Mouse (Mus musculus) neural tube, embryonic 15.5 days (tissue): Measurements from ENCODE around the gene Gabpb1. TPM values are rescaled to one million over a fixed set of nuclear protein-coding genes. Genes with fewer than 3 reads are reported as not detected.
"Not testable (repeated sequence)": the region's sequence is repeated elsewhere in the genome, so short reads cannot be mapped to it uniquely, and the experiment has no call there.

ENCODE experiments used
- ATAC-seq: fragments of 200-750 bp; cut with Nextera tagmentation; 2 replicates; pipeline ENCODE4 v1.8.0; 2017; ENCODE audit warnings: mild to moderate bottlenecking, moderate TSS enrichment, moderate library complexity; ENCODE audit not compliant: low FRiP score
- H3K27ac ChIP-seq: fragments of 300-500 bp; sonication (generic); replicated peaks from 2 replicates; pipeline ENCODE4 v1.5.1; 2015; ENCODE audit warnings: mild to moderate bottlenecking, inconsistent platforms
- H3K27me3 ChIP-seq: fragments of 300-500 bp; sonication (generic); replicated peaks from 2 replicates; pipeline ENCODE4 v1.6.1; 2015; ENCODE audit warnings: inconsistent platforms
- H3K36me3 ChIP-seq: fragments of 300-500 bp; sonication (generic); 2 replicates; pipeline ENCODE4 v1.6.1; 2015; ENCODE audit warnings: inconsistent platforms
- H3K4me1 ChIP-seq: fragments of 300-500 bp; sonication (generic); 2 replicates; pipeline ENCODE4 v1.6.1; 2015; ENCODE audit warnings: inconsistent platforms
- H3K4me2 ChIP-seq: fragments of 300-500 bp; sonication (generic); 2 replicates; pipeline ENCODE4 v1.6.1; 2015; ENCODE audit warnings: inconsistent platforms, mild to moderate bottlenecking, moderate library complexity
- H3K4me3 ChIP-seq: fragments of 300-500 bp; sonication (generic); replicated peaks from 2 replicates; pipeline ENCODE4 v1.5.1; 2015; ENCODE audit warnings: mild to moderate bottlenecking, inconsistent platforms
- H3K9ac ChIP-seq: fragments of 300-500 bp; sonication (generic); replicated peaks from 2 replicates; pipeline ENCODE4 v1.6.1; 2015; ENCODE audit warnings: mild to moderate bottlenecking, inconsistent platforms
- H3K9me3 ChIP-seq: fragments of 300-500 bp; sonication (generic); replicated peaks from 2 replicates; pipeline ENCODE4 v1.6.1; 2016; ENCODE audit warnings: inconsistent platforms
- WGBS: fragments of 180-500 bp; shearing (Covaris S2); methylation state at CpG from one replicate; pipeline ENCODE4 v1.1.7; 2015; ENCODE audit warnings: mixed read lengths; 5-methylcytosine and 5-hydroxymethylcytosine counted together
- polyA plus RNA-seq: library from polyadenylated mRNA; unstranded; fragments of >200 nt; fragmentation: Nextera tagmentation; extraction: Ambion mirVana; gene quantifications from 2 replicates; pipeline ENCODE4 v1.2.1, GENCODE M21; 2015

The Gabpb1 gene
- polyA plus RNA-seq, 1 experiment from 2014 or later, result 37.1 TPM

DNA sequence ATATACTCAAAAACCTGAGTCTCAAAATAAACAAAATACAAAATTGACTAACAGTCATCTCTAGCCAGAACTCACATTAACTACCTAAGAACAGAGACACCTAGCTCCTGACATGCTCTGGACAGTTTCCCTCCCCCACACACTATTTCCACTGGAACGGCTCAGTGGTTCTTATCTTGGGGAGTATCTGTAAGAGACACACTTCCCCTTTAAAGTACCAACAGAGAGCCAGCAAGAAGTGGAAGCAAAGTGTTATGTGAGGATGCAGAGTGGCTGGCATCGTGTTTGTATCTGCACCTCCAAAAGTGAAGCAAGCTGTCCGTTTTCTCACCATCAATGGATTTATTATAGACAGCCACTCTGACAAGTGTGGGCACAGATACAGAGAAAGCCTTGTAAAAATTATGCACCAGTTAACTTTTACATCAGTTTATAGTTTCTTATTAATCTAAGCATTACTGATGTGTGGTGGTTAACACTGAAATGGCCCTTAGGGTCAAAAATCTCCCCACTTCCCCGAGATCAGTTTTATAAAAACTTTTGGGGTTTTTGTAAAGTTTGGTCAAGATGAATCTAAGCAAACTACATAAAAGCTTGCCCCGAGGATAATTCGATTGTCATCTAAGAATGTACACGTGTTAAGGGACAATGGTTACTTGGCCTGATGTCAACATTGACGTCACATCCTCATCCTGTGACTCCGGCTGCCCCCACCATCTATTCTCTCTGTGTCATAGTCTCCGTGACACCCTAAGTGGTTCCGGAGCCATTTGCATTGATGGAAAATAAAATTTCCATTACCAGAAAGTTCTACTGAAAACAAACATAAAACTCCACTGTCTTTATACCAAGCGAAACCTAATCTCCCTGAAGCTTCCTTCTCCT is 40.0 kb downstream of the Gabpb1 start:
- no peak overlapping the region for H3K4me2 ChIP-seq
- no peak overlapping the region for H3K4me3 ChIP-seq
- no peaks in the 10 kb centered on the region for H3K9me3 ChIP-seq
- WGBS, result 89% methylated on average over 12 of the region's 12 CpGs
- H3K27ac ChIP-seq, result no peak overlapping the region
- H3K4me1 ChIP-seq, result no peaks in the 10 kb centered on the region
- no peaks in the 10 kb centered on the region for H3K27me3 ChIP-seq
- H3K36me3 ChIP-seq, result peaks cover 25% of the 10 kb centered on the region
- no peak overlapping the region for H3K9ac ChIP-seq
- ATAC-seq, result no peak

DNA sequence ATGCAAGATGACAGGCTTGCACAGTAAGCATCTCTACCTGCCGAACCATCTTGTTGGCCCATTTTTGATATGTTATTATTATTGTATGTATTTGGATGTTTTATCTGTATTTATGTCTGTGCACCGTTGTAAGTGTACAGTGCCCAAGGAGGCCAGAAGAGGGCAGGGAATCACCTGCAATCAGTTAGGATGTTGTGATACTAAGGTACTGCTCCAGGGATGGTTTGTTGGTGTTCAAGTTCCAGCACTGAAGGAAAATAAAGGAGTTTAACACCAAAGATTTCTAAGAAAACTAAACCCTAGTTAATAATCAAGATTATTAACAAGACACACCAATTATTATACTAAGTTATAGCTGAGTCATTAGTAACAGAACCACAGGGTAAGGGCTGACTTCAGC is 43.0 kb downstream of the Gabpb1 start:
- no peak for ATAC-seq
- Histone ChIP-seq H3K27ac (no peak overlapping the region), H3K27me3 (no peaks in the 10 kb centered on the region), H3K4me1 (no peaks in the 10 kb centered on the region), H3K36me3 (peaks cover 19% of the 10 kb centered on the region), H3K9me3 (no peaks in the 10 kb centered on the region), H3K4me3 (no peak overlapping the region), H3K9ac (no peak overlapping the region), H3K4me2 (no peak overlapping the region)
- WGBS, result 97% methylated on average over 2 of the region's 2 CpGs

DNA sequence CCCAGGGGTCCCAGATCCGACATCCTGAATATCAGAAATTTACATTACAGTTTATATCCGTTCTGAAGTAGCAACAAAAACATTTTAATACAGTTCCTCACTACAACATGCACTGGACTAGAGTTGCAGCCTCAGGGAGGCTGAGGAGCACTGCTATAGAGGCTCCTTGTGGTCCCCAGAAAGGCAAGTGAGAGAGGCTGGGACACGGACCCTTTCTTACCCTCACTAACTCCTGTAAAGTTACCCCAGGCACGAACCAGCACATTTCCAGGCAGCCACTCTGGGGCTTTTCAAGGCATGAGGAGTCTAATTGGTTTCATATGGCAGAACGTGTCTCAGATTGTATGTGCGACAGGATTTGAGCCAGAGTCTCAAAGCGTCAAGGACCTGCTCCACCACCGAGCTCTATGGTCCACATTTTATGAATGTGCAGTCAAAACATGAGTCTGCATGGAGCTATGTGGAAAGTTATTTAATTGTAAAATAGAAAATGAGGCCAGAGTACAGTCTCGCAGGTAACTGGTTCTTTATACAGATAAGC is 47.6 kb downstream of the Gabpb1 start:
- no peak for ATAC-seq
- H3K4me2 ChIP-seq, result no peak overlapping the region
- no peaks in the 10 kb centered on the region for H3K27me3 ChIP-seq
- H3K36me3 ChIP-seq, result peaks cover 13% of the 10 kb centered on the region
- H3K27ac ChIP-seq, result no peak overlapping the region
- H3K4me1 ChIP-seq, result peaks cover 3% of the 10 kb centered on the region; the same call in 1 of the 2 replicates
- no peak overlapping the region for H3K4me3 ChIP-seq
- 93% methylated on average over 9 of the region's 9 CpGs for WGBS
- H3K9ac ChIP-seq, result no peak overlapping the region
- no peaks in the 10 kb centered on the region for H3K9me3 ChIP-seq

DNA sequence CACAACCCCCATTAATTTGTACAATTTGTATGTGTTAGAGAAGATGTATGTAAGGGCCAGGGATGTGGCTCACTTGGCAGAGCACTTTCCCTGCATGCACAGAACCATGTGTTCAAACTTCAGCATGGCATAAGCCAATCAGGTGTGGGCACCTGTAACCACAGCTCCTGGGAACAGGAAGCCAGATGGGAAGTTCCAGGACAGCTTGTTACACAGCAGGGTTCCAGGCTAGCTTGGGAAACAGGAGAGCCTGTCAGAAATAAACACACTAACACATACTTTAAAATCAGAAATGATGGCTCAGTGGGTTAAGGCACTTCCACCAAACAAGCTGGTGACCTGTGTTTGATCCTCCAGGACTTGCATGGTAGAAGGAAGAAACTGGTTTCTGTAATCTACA is 53.0 kb downstream of the Gabpb1 start:
- no peaks in the 10 kb centered on the region for H3K36me3 ChIP-seq
- no peaks in the 10 kb centered on the region for H3K27me3 ChIP-seq
- no peak overlapping the region for H3K9ac ChIP-seq
- H3K27ac ChIP-seq, result no peak overlapping the region
- no peaks in the 10 kb centered on the region for H3K9me3 ChIP-seq
- peaks cover 3% of the 10 kb centered on the region; the same call in 1 of the 2 replicates for H3K4me1 ChIP-seq
- no peak overlapping the region for H3K4me2 ChIP-seq
- no peak for ATAC-seq
- H3K4me3 ChIP-seq, result no peak overlapping the region

DNA sequence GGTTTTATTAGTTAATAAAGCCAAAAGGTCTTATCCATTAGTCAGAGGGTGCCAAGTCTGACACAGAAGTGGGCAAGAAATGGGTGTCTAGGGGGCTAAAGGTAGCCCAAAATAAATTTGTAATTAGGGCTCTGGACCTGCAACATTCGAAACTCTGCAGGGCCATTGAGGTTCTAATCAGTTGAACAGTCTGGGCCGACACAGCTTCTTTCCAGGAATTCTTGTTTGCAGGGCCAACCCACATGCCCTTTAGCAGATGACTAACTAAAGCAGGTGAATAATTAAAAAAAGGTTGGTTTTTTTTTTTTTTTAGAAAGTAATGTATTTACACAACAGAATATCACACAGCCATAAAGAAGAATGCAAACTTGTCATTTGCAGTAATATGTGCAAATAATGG is 53.7 kb downstream of the Gabpb1 start:
- H3K9ac ChIP-seq, result no peak overlapping the region
- peaks cover 3% of the 10 kb centered on the region; the same call in 1 of the 2 replicates for H3K4me1 ChIP-seq
- H3K27ac ChIP-seq, result no peak overlapping the region
- ATAC-seq, result no peak
- H3K27me3 ChIP-seq, result no peaks in the 10 kb centered on the region
- no peak overlapping the region for H3K4me3 ChIP-seq
- no peaks in the 10 kb centered on the region for H3K36me3 ChIP-seq
- H3K4me2 ChIP-seq, result no peak overlapping the region
- WGBS, result 90% methylated on average over 2 of the region's 2 CpGs
- H3K9me3 ChIP-seq, result no peaks in the 10 kb centered on the region

DNA sequence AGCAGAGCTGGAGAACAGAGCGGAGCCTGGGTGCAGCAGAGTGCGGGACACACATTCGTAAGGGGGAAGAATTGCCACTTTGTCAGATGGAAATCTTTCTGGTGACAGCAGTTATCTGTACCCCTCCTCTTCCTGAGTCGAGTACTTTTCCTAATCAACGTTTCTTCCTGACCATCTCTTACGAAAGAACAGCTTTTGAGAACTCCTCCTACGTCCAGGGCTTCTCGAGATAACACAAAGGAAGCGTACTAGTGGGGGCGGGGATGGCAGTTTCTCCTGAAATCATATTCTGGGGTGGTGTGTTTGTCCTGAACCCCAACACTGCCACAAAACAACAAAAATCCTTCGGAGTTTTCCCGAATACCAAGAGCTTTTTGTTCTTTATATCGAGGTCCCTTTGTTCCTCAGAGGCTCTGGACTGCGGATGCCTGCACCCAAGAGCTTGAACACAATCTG is 56.9 kb downstream of the Gabpb1 start, which contains the start of gene Hdc:
Gene Hdc (minus strand): TSS at position 51 of the 456 bp plus-strand sequence.
- 84% methylated on average over 14 of the region's 14 CpGs for WGBS
- peaks cover 3% of the 10 kb centered on the region; the same call in 1 of the 2 replicates for H3K4me1 ChIP-seq
- H3K27me3 ChIP-seq, result no peaks in the 10 kb centered on the region
- H3K9me3 ChIP-seq, result no peaks in the 10 kb centered on the region
- H3K27ac ChIP-seq, result no peak within 1 kb of the TSS
- no peak within 1 kb of the TSS for H3K9ac ChIP-seq
- no peak within 1 kb of the TSS for H3K4me3 ChIP-seq
- ATAC-seq, result no peak
- H3K36me3 ChIP-seq, result no peaks in the 10 kb centered on the region
- H3K4me2 ChIP-seq, result no peak within 1 kb of the TSS

DNA sequence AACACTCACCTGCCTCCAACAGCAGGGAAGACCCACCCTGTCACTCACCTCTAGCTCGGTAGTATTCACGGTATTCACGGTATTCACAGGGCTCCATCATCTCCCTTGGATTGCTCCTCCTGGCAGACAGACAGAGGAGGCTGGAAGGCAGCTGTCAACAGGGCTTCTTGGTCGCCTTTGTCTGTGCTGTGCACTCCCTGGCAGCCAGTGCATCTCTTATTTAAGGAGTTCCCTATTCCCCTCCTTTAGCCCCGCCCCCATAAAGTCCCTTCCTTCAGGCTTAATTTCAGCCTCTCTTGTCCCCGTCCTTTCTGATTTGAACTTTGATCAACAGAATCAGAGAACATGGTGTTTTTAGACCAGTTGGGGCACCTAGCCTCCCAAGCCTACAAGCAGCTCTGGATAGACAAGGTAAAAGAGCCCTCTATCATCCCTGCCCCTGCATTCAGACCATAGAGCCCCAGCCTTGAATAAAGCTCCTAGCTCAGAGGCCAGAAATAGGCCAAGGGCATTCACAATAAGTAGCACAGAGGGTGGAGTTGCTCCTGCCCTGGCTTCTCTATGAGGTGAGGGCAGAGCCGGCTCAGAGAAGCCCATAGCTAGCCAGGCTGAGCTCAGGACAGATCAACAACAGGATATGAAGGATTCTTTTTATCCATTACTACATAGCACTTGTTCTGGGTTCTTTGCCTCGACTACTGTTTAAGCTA is 57.5 kb downstream of the Gabpb1 start:
- H3K9ac ChIP-seq, result no peak overlapping the region
- no peak overlapping the region for H3K4me2 ChIP-seq
- H3K27ac ChIP-seq, result no peak overlapping the region
- no peaks in the 10 kb centered on the region for H3K9me3 ChIP-seq
- no peaks in the 10 kb centered on the region for H3K27me3 ChIP-seq
- ATAC-seq, result no peak
- H3K4me1 ChIP-seq, result peaks cover under 1% of the 10 kb centered on the region; the same call in 1 of the 2 replicates
- 29% methylated on average over 8 of the region's 8 CpGs for whole genome bisulfite sequencing
- no peaks in the 10 kb centered on the region for H3K36me3 ChIP-seq
- no peak overlapping the region for H3K4me3 ChIP-seq

DNA sequence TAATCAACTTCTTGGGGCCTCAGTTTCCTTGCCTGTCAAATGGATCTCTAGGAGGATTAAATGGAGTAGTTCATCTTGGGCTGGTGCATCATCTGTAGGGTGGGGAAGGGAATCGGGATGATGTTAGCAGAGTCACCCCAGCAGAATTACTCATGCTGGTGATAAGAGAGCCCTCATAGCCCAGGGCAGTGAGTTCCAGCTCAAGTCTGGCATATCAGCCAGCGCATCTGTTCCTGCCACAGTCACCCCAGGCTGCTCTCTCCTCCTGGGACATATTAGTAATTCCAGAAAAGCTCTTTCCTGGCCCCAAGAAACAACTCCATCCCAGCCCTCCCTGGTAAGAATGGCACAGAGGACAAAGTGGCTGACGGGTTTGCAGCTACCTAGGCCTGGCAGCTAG is 60.8 kb downstream of the Gabpb1 start:
- no peaks in the 10 kb centered on the region for H3K27me3 ChIP-seq
- WGBS, result 88% methylated on average over 3 of the region's 3 CpGs
- H3K27ac ChIP-seq, result no peak overlapping the region
- no peak for ATAC-seq
- H3K9ac ChIP-seq, result no peak overlapping the region
- no peaks in the 10 kb centered on the region for H3K4me1 ChIP-seq
- H3K4me3 ChIP-seq, result no peak overlapping the region
- no peaks in the 10 kb centered on the region for H3K9me3 ChIP-seq
- H3K4me2 ChIP-seq, result no peak overlapping the region
- no peaks in the 10 kb centered on the region for H3K36me3 ChIP-seq

DNA sequence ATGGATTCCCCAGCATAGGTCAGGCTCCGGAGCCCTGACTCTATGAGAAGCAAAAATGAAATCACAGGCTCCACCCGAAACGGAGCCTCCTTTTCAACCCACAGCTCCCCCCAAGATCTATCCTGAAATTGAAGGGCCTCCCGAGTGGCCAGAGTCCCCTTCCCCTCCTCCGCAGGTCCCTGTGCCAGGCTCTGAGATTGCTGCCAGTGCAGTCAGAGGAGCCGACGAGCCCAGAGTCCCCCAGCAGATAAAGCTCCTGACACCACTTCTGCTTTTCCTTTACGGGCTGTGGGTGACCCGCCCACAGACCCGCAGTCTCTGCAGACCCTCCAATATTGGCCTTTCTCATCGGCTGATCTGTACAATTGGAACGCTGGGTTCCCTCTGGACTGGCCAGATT is 66.5 kb downstream of the Gabpb1 start:
- ATAC-seq, H3K9me3 ChIP-seq, H3K4me2 ChIP-seq, H3K36me3 ChIP-seq, H3K4me1 ChIP-seq, H3K27me3 ChIP-seq, H3K4me3 ChIP-seq, H3K27ac ChIP-seq, H3K9ac ChIP-seq: not testable (repeated sequence)
- WGBS, result 78% methylated on average over 12 of the region's 12 CpGs

DNA sequence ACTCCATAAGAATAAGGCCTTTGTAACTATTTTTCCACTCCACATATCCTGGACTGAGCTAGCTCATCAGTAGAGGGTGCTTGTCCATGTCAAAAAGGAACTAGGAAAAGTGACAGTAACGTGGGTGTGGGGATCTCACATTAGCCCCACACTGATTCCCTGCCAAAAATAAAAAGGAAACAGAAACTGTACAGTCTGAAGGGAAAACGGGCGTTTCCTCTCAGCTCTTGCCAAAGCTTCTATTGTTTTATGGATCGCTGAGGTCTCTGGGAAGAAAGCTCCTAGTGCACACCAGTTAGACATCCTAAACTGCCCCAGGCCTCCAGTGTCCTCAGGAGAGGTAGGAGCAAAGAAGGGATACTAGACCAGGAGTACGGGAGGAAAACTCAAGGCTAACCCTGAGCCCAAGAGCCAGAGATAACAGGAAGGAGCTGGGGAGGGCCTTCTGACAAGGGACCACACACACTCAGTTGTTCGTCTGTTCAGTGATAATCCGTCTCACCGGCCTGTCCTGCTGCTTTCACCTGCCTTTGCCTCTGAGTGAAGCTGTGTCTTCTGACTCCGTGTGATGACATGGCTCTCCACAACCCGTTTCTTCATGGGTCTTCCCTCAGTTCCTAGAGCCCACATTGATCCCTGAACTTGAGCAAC is 68.5 kb downstream of the Gabpb1 start:
- H3K9me3 ChIP-seq, result no peaks in the 10 kb centered on the region
- no peak overlapping the region for H3K9ac ChIP-seq
- H3K4me3 ChIP-seq, result no peak overlapping the region
- no peaks in the 10 kb centered on the region for H3K36me3 ChIP-seq
- H3K4me2 ChIP-seq, result no peak overlapping the region
- H3K27me3 ChIP-seq, result no peaks in the 10 kb centered on the region
- H3K4me1 ChIP-seq, result no peaks in the 10 kb centered on the region
- no peak for ATAC-seq
- H3K27ac ChIP-seq, result no peak overlapping the region
- WGBS, result 76% methylated on average over 10 of the region's 10 CpGs

DNA sequence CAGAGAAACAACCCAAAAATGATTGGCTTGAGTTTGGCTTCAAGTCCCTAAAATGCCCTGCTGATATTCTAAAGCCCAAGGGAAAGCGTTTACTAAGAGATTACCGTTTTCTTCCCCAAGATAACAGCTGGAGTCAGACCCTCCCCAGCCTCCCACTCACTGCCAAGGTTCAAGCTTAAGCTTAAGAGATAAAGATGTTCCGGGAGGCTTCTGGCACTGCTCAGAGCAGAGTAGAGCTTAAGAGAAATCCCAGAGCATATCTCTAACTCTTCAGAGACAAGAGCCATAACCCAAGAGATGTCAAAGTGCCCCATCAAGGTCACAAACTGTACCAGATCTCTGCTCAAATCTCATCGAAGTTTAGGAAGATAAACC is 69.5 kb downstream of the Gabpb1 start:
- Histone ChIP-seq H3K36me3 (no peaks in the 10 kb centered on the region), H3K4me3 (no peak overlapping the region), H3K9me3 (no peaks in the 10 kb centered on the region), H3K9ac (no peak overlapping the region), H3K4me2 (no peak overlapping the region), H3K4me1 (no peaks in the 10 kb centered on the region), H3K27ac (no peak overlapping the region), H3K27me3 (no peaks in the 10 kb centered on the region)
- ATAC-seq, result no peak
- 79% methylated on average over 4 of the region's 4 CpGs for WGBS
